Mouse (Mus musculus) T-helper 1 cell (primary cell): ENCODE results near the gene 1700102P08Rik.

Experiments
- in situ Hi-C: fragments of 300-600 bp; cut with MboI, MseI; formaldehyde crosslinking; loops from one replicate; pipeline ENCODE4 v1.15.1; 2025; ENCODE audit warnings: high pct_unique_total_duplicates

1700102P08Rik gene

GRCm38 (mm10) chr9:108409535-108409934, 16.9 kb downstream of the 1700102P08Rik start:
- in situ Hi-C loops = no loop called here

- in situ Hi-C loops = no loop called here
Observed at GRCm38 (mm10) chr9:108411381-108411942, 18.9 kb downstream of the 1700102P08Rik start.

GRCm38 (mm10) chr9:108412221-108412620, 19.6 kb downstream of the 1700102P08Rik start:
- in situ Hi-C loops = no loop called here

- in situ Hi-C loops = no loop called here
Observed at GRCm38 (mm10) chr9:108428384-108428783, 35.8 kb downstream of the 1700102P08Rik start, which contains the start of gene Ccdc36. Ccdc36 (minus strand) TSS chr9:108428484.

GRCm38 (mm10) chr9:108431431-108432067, 38.9 kb downstream of the 1700102P08Rik start:
- in situ Hi-C loops = no loop called here

- in situ Hi-C loops = no loop called here
Observed at GRCm38 (mm10) chr9:108436182-108436581, 43.6 kb downstream of the 1700102P08Rik start, which contains the start of gene BC048562. BC048562 (plus strand) TSS chr9:108436482.

GRCm38 (mm10) chr9:108439176-108439575, 46.6 kb downstream of the 1700102P08Rik start:
- in situ Hi-C loops = no loop called here

GRCm38 (mm10) chr9:108440485-108440884, 47.9 kb downstream of the 1700102P08Rik start:
- in situ Hi-C loops = no loop called here

GRCm38 (mm10) chr9:108441236-108441919, 48.8 kb downstream of the 1700102P08Rik start:
- in situ Hi-C loops = no loop called here

- in situ Hi-C loops = no loop called here
Observed at GRCm38 (mm10) chr9:108445125-108445524, 52.5 kb downstream of the 1700102P08Rik start.

- in situ Hi-C loops = no loop called here
Observed at GRCm38 (mm10) chr9:108449860-108450259, 57.3 kb downstream of the 1700102P08Rik start.

GRCm38 (mm10) chr9:108450292-108451169, 57.9 kb downstream of the 1700102P08Rik start:
- in situ Hi-C loops = no loop called here

GRCm38 (mm10) chr9:108451170-108451493, 58.5 kb downstream of the 1700102P08Rik start:
- in situ Hi-C loops = no loop called here

GRCm38 (mm10) chr9:108451519-108452160, 59.0 kb downstream of the 1700102P08Rik start:
- in situ Hi-C loops = no loop called here

GRCm38 (mm10) chr9:108452291-108452906, 59.8 kb downstream of the 1700102P08Rik start:
- in situ Hi-C loops = no loop called here

GRCm38 (mm10) chr9:108452911-108453310, 60.3 kb downstream of the 1700102P08Rik start:
- in situ Hi-C loops = no loop called here

GRCm38 (mm10) chr9:108453458-108453857, 60.9 kb downstream of the 1700102P08Rik start:
- in situ Hi-C loops = no loop called here

- in situ Hi-C loops = no loop called here
Observed at GRCm38 (mm10) chr9:108454429-108454828, 61.8 kb downstream of the 1700102P08Rik start.

GRCm38 (mm10) chr9:108455747-108456571, 63.4 kb downstream of the 1700102P08Rik start:
- in situ Hi-C loops = no loop called here

GRCm38 (mm10) chr9:108456953-108457352, 64.3 kb downstream of the 1700102P08Rik start:
- in situ Hi-C loops = no loop called here
